In the genomic region with DNA sequence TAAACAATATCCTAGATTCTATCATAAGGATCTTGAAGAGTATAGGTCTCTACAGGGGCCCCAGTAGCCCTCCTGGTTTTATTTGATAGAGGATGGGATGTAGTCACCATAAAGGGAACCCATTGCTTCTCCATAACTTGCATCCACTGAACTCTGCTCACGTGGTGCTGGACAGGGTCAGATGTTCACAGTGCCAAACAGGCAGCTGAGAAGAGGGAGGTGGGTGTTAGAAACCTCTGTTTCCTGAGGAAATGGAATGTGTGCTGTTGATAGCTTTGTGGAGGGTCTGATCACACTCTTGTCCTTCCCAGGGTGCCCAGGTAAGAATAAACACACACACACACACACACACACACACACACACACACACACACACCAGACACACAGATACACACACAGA, we compare ENCODE assay signal across 23 mouse cellular contexts.
DNase-seq lines count a peak whose midpoint lies in the region; ATAC-seq lines count a peak whose summit lies in the region.
"Had no signal": no experiment of that assay in that cellular context is flagged by ENCODE, and none has a peak within 500 bp of the region (broad histone marks: within the 10 kb centered on the region; RNA-seq: fewer than 3 reads in every experiment).

No protein-coding gene starts in this region.

- H3K27ac ChIP-seq in heart, embryonic 10.5 days = peak overlapping the region; percentile 73
- H3K27ac ChIP-seq in embryonic facial prominence, embryonic 13.5 days = peak overlapping the region; percentile 81; the same call in 1 of the 2 replicates
- peak overlapping the region; percentile 93; the same call in 1 of the 2 replicates for H3K27ac ChIP-seq in limb, embryonic 13.5 days
- H3K27ac ChIP-seq: forebrain, embryonic 15.5 days; left cerebral cortex, adult 2 months; midbrain, embryonic 15.5 days; stomach, embryonic 15.5 days had no signal

- H3K4me1 ChIP-seq in heart, embryonic 10.5 days = peaks cover 33% of the 10 kb centered on the region
- H3K4me1 ChIP-seq in embryonic facial prominence, embryonic 13.5 days = peaks cover 34% of the 10 kb centered on the region
- H3K4me1 ChIP-seq in limb, embryonic 13.5 days = peaks cover 58% of the 10 kb centered on the region

- no peak overlapping the region for H3K9ac ChIP-seq in embryonic facial prominence, embryonic 13.5 days
- H3K9ac ChIP-seq in limb, embryonic 13.5 days = no peak overlapping the region
- H3K9ac ChIP-seq: forebrain, embryonic 15.5 days; liver, postnatal 0 days; midbrain, embryonic 15.5 days; stomach, embryonic 15.5 days had no signal

- no peaks in the 10 kb centered on the region for H3K9me3 ChIP-seq in heart, embryonic 10.5 days
- no peaks in the 10 kb centered on the region for H3K9me3 ChIP-seq in embryonic facial prominence, embryonic 13.5 days
- H3K9me3 ChIP-seq in limb, embryonic 13.5 days = no peaks in the 10 kb centered on the region
- H3K9me3 ChIP-seq: forebrain, embryonic 15.5 days; G1E; midbrain, embryonic 15.5 days; stomach, embryonic 15.5 days had no signal

- ATAC-seq in embryonic facial prominence, embryonic 13.5 days (ENCODE audit: insufficient number of reproducible peaks, insufficient read depth, low FRiP score, low TSS enrichment, low read depth) = no peak
- ATAC-seq in limb, embryonic 13.5 days (ENCODE audit: low FRiP score, low read depth) = no peak
- ATAC-seq: forebrain, embryonic 15.5 days; liver, postnatal 0 days; midbrain, embryonic 15.5 days had no signal

- intact Hi-C loops in heart, postnatal 25 days (cut with DNase I) = no loop called here

- no peak for DNase-seq in heart, embryonic 10.5 days (ENCODE audit: low spot score)
- DNase-seq in heart, postnatal 25 days (ENCODE audit: low spot score) = no peak
- DNase-seq in kidney, adult 9 months = peak; percentile 46
- DNase-seq in kidney, postnatal 14 days = no peak
- no peak for DNase-seq in c-Kit-positive CD71-positive TER-119-positive erythroid progenitor cells, embryonic 14.5 days (ENCODE audit: low spot score)
- no peak for DNase-seq in thymus, postnatal 14 days
- DNase-seq: adrenal gland, postnatal 25 days; cerebellum, adult 11-12 months; cerebellum, postnatal 25 days; gastrocnemius, postnatal 36 days; layer of hippocampus, adult 9-11 months; liver, postnatal 0 days; lung, postnatal 36 days; retina, postnatal 1 day; thymus, adult 18-20 months had no signal

- H3K4me3 ChIP-seq in heart, embryonic 10.5 days = no peak overlapping the region
- no peak overlapping the region for H3K4me3 ChIP-seq in embryonic facial prominence, embryonic 13.5 days
- H3K4me3 ChIP-seq in limb, embryonic 13.5 days = no peak overlapping the region
- H3K4me3 ChIP-seq: forebrain, embryonic 15.5 days; left cerebral cortex, adult 2 months; midbrain, embryonic 15.5 days; stomach, embryonic 15.5 days had no signal

- 40% methylated on average over 1 of the region's 1 CpGs for WGBS in heart, embryonic 10.5 days
- 41% methylated on average over 1 of the region's 1 CpGs for WGBS in embryonic facial prominence, embryonic 13.5 days
- WGBS in limb, embryonic 13.5 days = 8% methylated on average over 1 of the region's 1 CpGs

- H3K27me3 ChIP-seq in heart, embryonic 10.5 days (ENCODE audit: insufficient read depth, poor library complexity, severe bottlenecking) = no peaks in the 10 kb centered on the region
- no peaks in the 10 kb centered on the region for H3K27me3 ChIP-seq in embryonic facial prominence, embryonic 13.5 days
- no peaks in the 10 kb centered on the region for H3K27me3 ChIP-seq in limb, embryonic 13.5 days
- H3K27me3 ChIP-seq: forebrain, embryonic 15.5 days; midbrain, embryonic 15.5 days; stomach, embryonic 15.5 days had no signal

- H3K4me2 ChIP-seq in embryonic facial prominence, embryonic 13.5 days = no peak overlapping the region
- no peak overlapping the region for H3K4me2 ChIP-seq in limb, embryonic 13.5 days (replicated peaks)
- H3K4me2 ChIP-seq: forebrain, embryonic 15.5 days; heart, embryonic 11.5 days; midbrain, embryonic 15.5 days; stomach, embryonic 15.5 days had no signal

- no peaks in the 10 kb centered on the region for H3K36me3 ChIP-seq in heart, embryonic 10.5 days
- H3K36me3 ChIP-seq in embryonic facial prominence, embryonic 13.5 days = no peaks in the 10 kb centered on the region
- H3K36me3 ChIP-seq in limb, embryonic 13.5 days = no peaks in the 10 kb centered on the region
- H3K36me3 ChIP-seq: forebrain, embryonic 15.5 days; G1E; midbrain, embryonic 15.5 days; stomach, embryonic 15.5 days had no signal
